Mouse (Mus musculus): Measurements from ENCODE around the gene Stat5b. TPM values are rescaled to one million over a fixed set of nuclear protein-coding genes. Genes with fewer than 3 reads are reported as not detected.
A peak's percentile ranks its signal among the peaks of the same experiment; 100 is the strongest.

Stat5b gene
- polyA plus RNA-seq, 1 experiment = 23.2 TPM

DNA sequence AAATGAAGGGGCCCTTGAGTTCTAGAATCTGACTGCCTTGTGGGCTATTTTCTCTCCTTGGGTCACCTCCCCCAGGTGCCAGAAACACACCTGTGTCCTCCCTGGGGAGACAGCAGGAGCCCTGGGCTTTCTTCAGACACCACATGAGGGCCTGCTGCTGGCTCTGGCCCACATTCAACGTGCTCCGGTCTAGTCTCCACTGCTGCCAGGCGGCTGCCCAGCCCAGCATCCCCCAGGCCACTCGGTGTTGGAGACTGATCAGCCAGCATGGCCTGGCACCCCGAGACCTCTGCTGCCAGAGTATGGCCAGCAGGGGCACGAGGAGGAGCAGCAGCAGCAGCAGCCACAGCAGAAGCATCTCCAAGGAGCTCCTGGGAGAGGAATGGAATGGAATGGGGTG, 80.5 kb downstream of the Stat5b start:
- H3K4me1 ChIP-seq (ENCODE audit: control insufficient read depth, insufficient read depth, low read length) = peaks cover 19% of the 10 kb centered on the region; the same call in 1 of the 2 replicates
- TF ChIP-seq CTCF (conservative IDR thresholded peaks at IDR 0.05; ENCODE audit: insufficient read depth, insufficient read length, low read depth, low read length) (no peak), POLR2A (IDR thresholded peaks at IDR 0.05; ENCODE audit: low read depth, low read length) (no peak)
- H3K36me3 ChIP-seq (ENCODE audit: control insufficient read depth, insufficient read depth, low read length) = no peaks in the 10 kb centered on the region
- 36% methylated on average over 6 of the region's 6 CpGs for WGBS
- no peaks in the 10 kb centered on the region for H3K27me3 ChIP-seq (replicated peaks; ENCODE audit: control insufficient read depth, insufficient read depth, low read length)
- H3K27ac ChIP-seq (ENCODE audit: insufficient read depth, low read depth, low read length) = no peak overlapping the region
- DNase-seq = no peak
- H3K4me3 ChIP-seq (ENCODE audit: insufficient read depth, low read depth, low read length) = peak overlapping the region; percentile 84

DNA sequence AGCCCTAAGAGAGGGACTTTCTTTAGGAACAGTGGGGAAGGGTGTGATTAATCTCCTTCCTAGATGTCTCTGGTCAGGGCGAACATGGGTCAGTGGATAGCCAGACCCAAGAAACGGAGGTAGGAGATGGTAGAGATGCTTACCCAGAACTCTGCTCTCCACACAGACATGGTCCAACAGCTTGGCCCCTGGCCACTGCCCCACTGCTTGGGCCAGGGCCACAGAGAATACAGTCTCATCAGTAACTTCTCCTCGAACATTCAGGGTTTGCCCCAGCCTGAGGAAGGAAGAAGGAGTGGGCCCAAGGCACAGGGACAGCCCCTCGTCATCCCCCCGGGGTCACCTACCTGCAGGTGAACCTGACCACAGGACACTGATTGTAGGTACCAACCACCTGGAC, 82.7 kb downstream of the Stat5b start:
- Histone ChIP-seq H3K27ac (ENCODE audit: insufficient read depth, low read depth, low read length) (no peak overlapping the region), H3K27me3 (replicated peaks; ENCODE audit: control insufficient read depth, insufficient read depth, low read length) (no peaks in the 10 kb centered on the region), H3K4me3 (ENCODE audit: insufficient read depth, low read depth, low read length) (no peak overlapping the region), H3K36me3 (ENCODE audit: control insufficient read depth, insufficient read depth, low read length) (no peaks in the 10 kb centered on the region), H3K4me1 (ENCODE audit: control insufficient read depth, insufficient read depth, low read length) (peaks cover 19% of the 10 kb centered on the region; the same call in 1 of the 2 replicates)
- peak; percentile 80 for DNase-seq
- TF ChIP-seq CTCF (conservative IDR thresholded peaks at IDR 0.05; ENCODE audit: insufficient read depth, insufficient read length, low read depth, low read length) = no peak
- no peak for TF ChIP-seq POLR2A (IDR thresholded peaks at IDR 0.05; ENCODE audit: low read depth, low read length)
- WGBS = 75% methylated on average over 5 of the region's 5 CpGs

DNA sequence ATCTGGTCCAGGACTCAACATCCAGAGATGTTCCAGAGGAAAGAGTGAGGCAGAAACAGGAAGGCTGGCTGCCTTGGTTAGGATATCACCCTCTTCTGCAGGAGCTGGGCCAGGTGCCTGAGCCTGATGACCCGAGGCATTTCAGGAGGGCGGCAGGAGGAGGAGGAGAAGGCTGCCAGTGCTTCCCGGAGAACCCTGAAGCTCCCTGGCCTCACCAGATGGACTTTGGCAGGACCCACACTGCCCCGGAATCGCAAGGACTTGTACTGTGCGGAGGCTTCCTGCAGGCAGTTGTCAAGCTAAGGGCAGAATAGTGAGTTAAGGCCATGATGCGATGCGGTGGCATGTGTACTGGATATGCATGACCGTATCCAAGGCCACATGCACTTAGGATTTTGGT, 83.8 kb downstream of the Stat5b start:
- 60% methylated on average over 9 of the region's 9 CpGs for WGBS
- Histone ChIP-seq H3K27me3 (replicated peaks; ENCODE audit: control insufficient read depth, insufficient read depth, low read length) (no peaks in the 10 kb centered on the region), H3K4me1 (ENCODE audit: control insufficient read depth, insufficient read depth, low read length) (peaks cover 19% of the 10 kb centered on the region; the same call in 1 of the 2 replicates)

DNA sequence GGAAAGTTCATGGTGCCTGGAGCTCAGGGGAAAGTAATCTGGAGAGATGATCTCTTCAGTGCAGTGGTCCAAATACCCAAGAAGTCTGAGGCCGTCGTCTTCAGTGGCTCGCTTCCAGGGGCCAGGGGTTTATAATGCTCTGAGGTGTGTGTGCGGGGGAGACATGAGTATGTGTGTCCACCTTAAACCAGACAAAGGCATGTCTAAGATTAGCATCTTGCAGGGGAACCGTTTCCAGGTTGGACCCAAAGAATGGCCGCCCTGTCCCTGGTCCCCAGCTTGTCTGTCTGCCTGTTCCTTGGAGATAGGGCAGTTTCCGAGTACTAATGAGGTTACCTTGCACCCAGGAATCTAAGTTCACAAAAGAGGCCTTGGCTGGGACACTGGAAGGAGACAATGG, 87.7 kb downstream of the Stat5b start, which contains the start of gene Hcrt:
Gene Hcrt, minus strand, starts transcription at position 101 of the 400 bp plus-strand sequence.
- H3K36me3 ChIP-seq (ENCODE audit: control insufficient read depth, insufficient read depth, low read length) = no peaks in the 10 kb centered on the region
- H3K27ac ChIP-seq (ENCODE audit: insufficient read depth, low read depth, low read length) = no peak within 1 kb of the TSS
- no peaks in the 10 kb centered on the region for H3K27me3 ChIP-seq (replicated peaks; ENCODE audit: control insufficient read depth, insufficient read depth, low read length)
- peaks cover 7% of the 10 kb centered on the region; the same call in 1 of the 2 replicates for H3K4me1 ChIP-seq (ENCODE audit: control insufficient read depth, insufficient read depth, low read length)
- no peak for TF ChIP-seq CTCF (conservative IDR thresholded peaks at IDR 0.05; ENCODE audit: insufficient read depth, insufficient read length, low read depth, low read length)
- TF ChIP-seq POLR2A (IDR thresholded peaks at IDR 0.05; ENCODE audit: low read depth, low read length) = no peak
- WGBS = 77% methylated on average over 7 of the region's 7 CpGs
- peak within 1 kb of the TSS; percentile 55 for H3K4me3 ChIP-seq (ENCODE audit: insufficient read depth, low read depth, low read length)
- DNase-seq = no peak

More for the DNA sequence above, 83.8 kb downstream of the Stat5b start:
- TF ChIP-seq CTCF (conservative IDR thresholded peaks at IDR 0.05; ENCODE audit: insufficient read depth, insufficient read length, low read depth, low read length) = no peak
- no peak for TF ChIP-seq POLR2A (IDR thresholded peaks at IDR 0.05; ENCODE audit: low read depth, low read length)
- no peaks in the 10 kb centered on the region for H3K36me3 ChIP-seq (ENCODE audit: control insufficient read depth, insufficient read depth, low read length)
- H3K27ac ChIP-seq (ENCODE audit: insufficient read depth, low read depth, low read length) = no peak overlapping the region
- DNase-seq = peak; percentile 85
- H3K4me3 ChIP-seq (ENCODE audit: insufficient read depth, low read depth, low read length) = no peak overlapping the region

DNA sequence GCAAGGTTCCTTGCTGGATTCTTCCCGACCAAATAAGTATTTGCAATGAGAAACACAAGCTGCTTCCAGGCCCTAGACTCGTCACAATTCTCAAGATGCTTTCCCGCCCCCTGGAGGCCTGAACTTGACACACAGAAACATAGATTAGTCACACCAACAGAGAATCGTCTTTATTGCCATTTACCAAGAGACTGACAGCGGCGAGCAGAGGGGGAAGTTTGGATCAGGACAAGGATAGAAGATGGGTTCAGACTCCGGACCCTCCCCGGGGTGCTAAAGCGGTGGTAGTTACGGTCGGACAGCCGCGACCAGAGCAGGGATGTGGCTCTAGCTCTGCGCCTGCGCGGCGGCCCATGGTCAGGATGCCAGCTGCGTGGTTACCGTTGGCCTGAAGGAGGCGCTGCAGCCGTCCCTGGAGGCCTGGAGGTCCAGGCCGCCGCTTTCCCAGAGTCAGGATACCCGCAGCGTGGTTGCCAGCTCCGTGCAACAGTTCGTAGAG, 88.9 kb downstream of the Stat5b start:
- TF ChIP-seq CTCF (conservative IDR thresholded peaks at IDR 0.05; ENCODE audit: insufficient read depth, insufficient read length, low read depth, low read length) = peak; percentile 69
- no peak for TF ChIP-seq POLR2A (IDR thresholded peaks at IDR 0.05; ENCODE audit: low read depth, low read length)
- Histone ChIP-seq H3K27me3 (replicated peaks; ENCODE audit: control insufficient read depth, insufficient read depth, low read length) (no peaks in the 10 kb centered on the region), H3K36me3 (ENCODE audit: control insufficient read depth, insufficient read depth, low read length) (no peaks in the 10 kb centered on the region), H3K4me1 (ENCODE audit: control insufficient read depth, insufficient read depth, low read length) (0 out of 2 replicates have a peak, but pooled peaks cover 3% of the 10 kb centered on the region), H3K4me3 (ENCODE audit: insufficient read depth, low read depth, low read length) (peak overlapping the region; percentile 55), H3K27ac (ENCODE audit: insufficient read depth, low read depth, low read length) (no peak overlapping the region)
- peak; percentile 87 for DNase-seq
- under 1% methylated on average over 27 of the region's 27 CpGs for WGBS

DNA sequence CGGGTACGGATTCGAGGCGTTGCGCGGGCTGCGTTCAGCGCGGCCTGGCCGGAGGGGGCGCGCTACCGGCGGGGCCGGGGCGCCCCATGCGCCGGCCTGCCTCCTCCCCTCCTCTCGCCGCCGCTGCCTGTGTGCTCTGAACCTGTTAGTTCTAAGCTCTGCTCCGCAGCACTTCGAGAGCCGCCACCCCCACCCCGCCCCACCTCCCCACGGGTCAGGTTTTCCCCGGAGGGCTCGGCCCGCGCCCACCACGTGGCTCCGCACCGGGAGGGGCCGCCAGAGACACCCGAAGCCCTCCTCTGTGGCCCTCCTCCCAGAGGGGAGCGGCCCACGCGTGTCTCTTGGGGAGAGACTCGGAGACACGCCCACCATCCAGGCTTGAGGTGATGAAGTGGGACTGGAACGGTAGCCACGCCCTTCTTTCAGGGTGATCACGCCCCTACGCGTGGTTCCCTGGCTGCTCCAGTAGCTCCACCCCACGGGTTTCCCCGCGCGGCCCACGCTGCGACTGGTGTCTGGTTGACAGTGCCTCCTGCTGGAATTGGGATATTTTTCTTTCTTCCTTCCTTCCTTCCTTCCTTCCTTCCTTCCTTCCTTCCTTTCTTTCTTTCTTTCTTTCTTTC, 90.8 kb downstream of the Stat5b start, which contains the start of gene Kcnh4:
Gene Kcnh4, minus strand, starts transcription at position 332 of the 623 bp plus-strand sequence.
- Histone ChIP-seq H3K27ac (ENCODE audit: insufficient read depth, low read depth, low read length) (no peak within 1 kb of the TSS), H3K27me3 (replicated peaks; ENCODE audit: control insufficient read depth, insufficient read depth, low read length) (no peaks in the 10 kb centered on the region), H3K4me3 (ENCODE audit: insufficient read depth, low read depth, low read length) (no peak within 1 kb of the TSS), H3K4me1 (ENCODE audit: control insufficient read depth, insufficient read depth, low read length) (no peaks in the 10 kb centered on the region), H3K36me3 (ENCODE audit: control insufficient read depth, insufficient read depth, low read length) (no peaks in the 10 kb centered on the region)
- TF ChIP-seq CTCF (conservative IDR thresholded peaks at IDR 0.05; ENCODE audit: insufficient read depth, insufficient read length, low read depth, low read length) (0 out of 2 replicates have a peak, but pooled peaks have one; percentile 12), POLR2A (IDR thresholded peaks at IDR 0.05; ENCODE audit: low read depth, low read length) (no peak)
- peak; percentile 51 for DNase-seq
- 1% methylated on average over 51 of the region's 51 CpGs for WGBS
